Mouse (Mus musculus) kidney, embryonic 14.5 days (tissue): Measurements from ENCODE around the gene Rnf213. TPM values are rescaled to one million over a fixed set of nuclear protein-coding genes. Genes with fewer than 3 reads are reported as not detected.

Source experiments
- ATAC-seq: fragments of 200-750 bp; cut with Nextera tagmentation; 2 replicates; pipeline ENCODE4 v1.8.0; 2017; ENCODE audit warnings: moderate number of reproducible peaks, mild to moderate bottlenecking, moderate TSS enrichment, moderate library complexity; ENCODE audit not compliant: low FRiP score, low TSS enrichment
- H3K27ac ChIP-seq: fragments of 300-500 bp; sonication (generic); 2 replicates; pipeline ENCODE4 v1.5.1; 2014; ENCODE audit warnings: low read depth, mild to moderate bottlenecking, low read length, moderate library complexity, mixed read lengths
- H3K27me3 ChIP-seq: fragments of 300-500 bp; sonication (generic); 2 replicates; pipeline ENCODE4 v1.6.1; 2014; ENCODE audit warnings: mild to moderate bottlenecking, low read length; ENCODE audit not compliant: control insufficient read depth, insufficient read depth
- H3K36me3 ChIP-seq: fragments of 300-500 bp; sonication (generic); 2 replicates; pipeline ENCODE4 v1.6.1; 2014; ENCODE audit warnings: low read length, mixed read lengths; ENCODE audit not compliant: control insufficient read depth, insufficient read depth
- H3K4me1 ChIP-seq: fragments of 300-500 bp; sonication (generic); 2 replicates; pipeline ENCODE4 v1.6.1; 2014; ENCODE audit warnings: low read length, mixed read lengths; ENCODE audit not compliant: control insufficient read depth, insufficient read depth
- H3K4me2 ChIP-seq: fragments of 300-500 bp; sonication (generic); replicated peaks from 2 replicates; pipeline ENCODE4 v1.6.1; 2014; ENCODE audit warnings: low read depth, mild to moderate bottlenecking, low read length
- H3K4me3 ChIP-seq: fragments of 300-500 bp; sonication (generic); 2 replicates; pipeline ENCODE4 v1.5.1; 2014; ENCODE audit warnings: mild to moderate bottlenecking, low read length
- H3K9ac ChIP-seq: fragments of 300-500 bp; sonication (generic); 2 replicates; pipeline ENCODE4 v1.6.1; 2014; ENCODE audit warnings: low read depth, mild to moderate bottlenecking, low read length, moderate library complexity
- H3K9me3 ChIP-seq: fragments of 300-500 bp; sonication (generic); 2 replicates; pipeline ENCODE4 v1.6.1; 2016; ENCODE audit warnings: low read length; ENCODE audit not compliant: control insufficient read depth
- WGBS: fragments of 180-500 bp; shearing (Covaris S2); extraction: QIAGEN DNeasy Blood & Tissue Kit; methylation state at CpG from one replicate; pipeline ENCODE4 v1.1.7; 2014; 5-methylcytosine and 5-hydroxymethylcytosine counted together
- polyA plus RNA-seq: library from polyadenylated mRNA; unstranded; fragments of >200 nt; fragmentation: Nextera tagmentation; extraction: Ambion mirVana; gene quantifications from 2 replicates; pipeline ENCODE4 v1.2.1, GENCODE M21; 2014

The Rnf213 gene
- 7.4 and 9.5 TPM in 2 replicates for polyA plus RNA-seq

- Histone ChIP-seq H3K9ac (peak within 1 kb of the TSS; percentile 55; the same call in 1 of the 2 replicates), H3K4me3 (peak within 1 kb of the TSS; percentile 57), H3K27me3 (peaks cover 15% of the 10 kb centered on the region), H3K36me3 (no peaks in the 10 kb centered on the region), H3K9me3 (no peaks in the 10 kb centered on the region), H3K27ac (peak within 1 kb of the TSS; percentile 3; the same call in 1 of the 2 replicates), H3K4me2 (peak within 1 kb of the TSS; percentile 88), H3K4me1 (peaks cover 7% of the 10 kb centered on the region)
- ATAC-seq: peak; percentile 36; the same call in 1 of the 2 replicates
- WGBS: 2% methylated on average over 19 of the region's 19 CpGs
These were observed at the start of gene Rnf213 for GRCm38 (mm10) chr11:119392800-119393482. Gene Rnf213, plus strand, starts transcription at chr11:119393100.

GRCm38 (mm10) chr11:119344178-119344577 is 48.7 kb upstream of the Rnf213 start:
- no peaks in the 10 kb centered on the region for H3K36me3 ChIP-seq
- H3K4me3 ChIP-seq: no peak overlapping the region
- no peaks in the 10 kb centered on the region for H3K9me3 ChIP-seq
- no peak for ATAC-seq
- no peak overlapping the region for H3K27ac ChIP-seq
- H3K4me2 ChIP-seq: no peak overlapping the region
- 88% methylated on average over 8 of the region's 8 CpGs for WGBS
- no peak overlapping the region for H3K9ac ChIP-seq
- no peaks in the 10 kb centered on the region for H3K4me1 ChIP-seq
- H3K27me3 ChIP-seq: no peaks in the 10 kb centered on the region

GRCm38 (mm10) chr11:119344865-119345264 is 48.0 kb upstream of the Rnf213 start:
- Histone ChIP-seq H3K4me3 (no peak overlapping the region), H3K27ac (no peak overlapping the region), H3K27me3 (no peaks in the 10 kb centered on the region), H3K36me3 (no peaks in the 10 kb centered on the region), H3K4me1 (no peaks in the 10 kb centered on the region), H3K9ac (no peak overlapping the region), H3K4me2 (no peak overlapping the region), H3K9me3 (no peaks in the 10 kb centered on the region)
- WGBS: 69% methylated on average over 6 of the region's 6 CpGs
- ATAC-seq: no peak

GRCm38 (mm10) chr11:119347125-119347524 is 45.8 kb upstream of the Rnf213 start:
- Histone ChIP-seq H3K36me3 (no peaks in the 10 kb centered on the region), H3K4me1 (no peaks in the 10 kb centered on the region), H3K9me3 (no peaks in the 10 kb centered on the region), H3K9ac (no peak overlapping the region), H3K27me3 (no peaks in the 10 kb centered on the region), H3K4me3 (no peak overlapping the region), H3K27ac (no peak overlapping the region), H3K4me2 (no peak overlapping the region)
- no peak for ATAC-seq
- WGBS: 91% methylated on average over 4 of the region's 4 CpGs

GRCm38 (mm10) chr11:119352113-119352512 is 40.8 kb upstream of the Rnf213 start:
- Histone ChIP-seq H3K27me3 (no peaks in the 10 kb centered on the region), H3K4me1 (peaks cover 11% of the 10 kb centered on the region; the same call in 1 of the 2 replicates), H3K9me3 (no peaks in the 10 kb centered on the region), H3K27ac (no peak overlapping the region), H3K36me3 (no peaks in the 10 kb centered on the region), H3K9ac (no peak overlapping the region), H3K4me2 (no peak overlapping the region), H3K4me3 (no peak overlapping the region)
- ATAC-seq: no peak
- 77% methylated on average over 7 of the region's 7 CpGs for WGBS

- WGBS: 77% methylated on average over 4 of the region's 4 CpGs
- Histone ChIP-seq H3K27me3 (no peaks in the 10 kb centered on the region), H3K27ac (no peak overlapping the region), H3K4me3 (no peak overlapping the region), H3K4me2 (no peak overlapping the region), H3K36me3 (no peaks in the 10 kb centered on the region), H3K9me3 (no peaks in the 10 kb centered on the region), H3K4me1 (peaks cover 11% of the 10 kb centered on the region; the same call in 1 of the 2 replicates), H3K9ac (no peak overlapping the region)
- no peak for ATAC-seq
These were observed 39.0 kb upstream of the Rnf213 start for GRCm38 (mm10) chr11:119353946-119354345.

GRCm38 (mm10) chr11:119354798-119355442 is 38.0 kb upstream of the Rnf213 start:
- Histone ChIP-seq H3K4me2 (peak overlapping the region; percentile 86), H3K27ac (peak overlapping the region; percentile 30; the same call in 1 of the 2 replicates), H3K36me3 (no peaks in the 10 kb centered on the region), H3K9ac (peak overlapping the region; percentile 75), H3K9me3 (no peaks in the 10 kb centered on the region), H3K27me3 (no peaks in the 10 kb centered on the region), H3K4me3 (peak overlapping the region; percentile 66), H3K4me1 (peaks cover 11% of the 10 kb centered on the region; the same call in 1 of the 2 replicates)
- WGBS: 6% methylated on average over 23 of the region's 23 CpGs
- ATAC-seq: no peak; the same call in 1 of the 2 replicates

GRCm38 (mm10) chr11:119355443-119356385 is 37.2 kb upstream of the Rnf213 start, which contains the start of the genes Sgsh and Slc26a11:
Gene Sgsh, minus strand, starts transcription at chr11:119355536.
Gene Slc26a11, plus strand, starts transcription at chr11:119355557.
- H3K27ac ChIP-seq: peak within 1 kb of the TSS; percentile 30; the same call in 1 of the 2 replicates
- no peaks in the 10 kb centered on the region for H3K27me3 ChIP-seq
- 2% methylated on average over 40 of the region's 40 CpGs for WGBS
- peak within 1 kb of the TSS; percentile 75 for H3K9ac ChIP-seq
- ATAC-seq: peak; percentile 93
- no peaks in the 10 kb centered on the region for H3K9me3 ChIP-seq
- H3K4me2 ChIP-seq: peak within 1 kb of the TSS; percentile 86
- H3K4me3 ChIP-seq: peak within 1 kb of the TSS; percentile 66
- H3K4me1 ChIP-seq: peaks cover 11% of the 10 kb centered on the region; the same call in 1 of the 2 replicates
- no peaks in the 10 kb centered on the region for H3K36me3 ChIP-seq
